In genomic region chr16:8409197-8409596, GRCm38 (mm10) we compare ENCODE assay signal across 9 mouse cellular contexts. TPM values are rescaled to one million over a fixed set of nuclear protein-coding genes. Genes with fewer than 3 reads are reported as not detected.
DNase-seq lines count a peak whose midpoint lies in the region; ATAC-seq and TF ChIP-seq lines count a peak whose summit lies in the region.
"Had no signal": no experiment of that assay in that cellular context is flagged by ENCODE, and none has a peak within 500 bp of the region (broad histone marks: within the 10 kb centered on the region; RNA-seq: fewer than 3 reads in every experiment).

No protein-coding gene starts in this region.

- H3K27ac ChIP-seq in heart, embryonic 16.5 days (ENCODE audit: low read length), result no peak overlapping the region
- H3K27ac ChIP-seq in MEL (ENCODE audit: control insufficient read depth, low read depth, low read length), result no peak overlapping the region
- no peak overlapping the region for H3K27ac ChIP-seq in hindbrain, embryonic 13.5 days
- no peak overlapping the region for H3K27ac ChIP-seq in neural tube, embryonic 11.5 days (ENCODE audit: low read depth, low read length)
- no peak overlapping the region for H3K27ac ChIP-seq in kidney, embryonic 15.5 days

- H3K79me2 ChIP-seq in MEL (ENCODE audit: control insufficient read depth, insufficient read depth, low read length, poor library complexity), result no peaks in the 10 kb centered on the region

- no peak for TF ChIP-seq EP300 in MEL (IDR thresholded peaks at IDR 0.05; ENCODE audit: low read depth in 1 of 2, low read length in 2 of 2)

- WGBS in heart, embryonic 16.5 days, result 17% methylated on average over 10 of the region's 10 CpGs
- 23% methylated on average over 10 of the region's 10 CpGs for WGBS in hindbrain, embryonic 13.5 days
- WGBS in neural tube, embryonic 11.5 days, result 33% methylated on average over 10 of the region's 10 CpGs
- 35% methylated on average over 10 of the region's 10 CpGs for WGBS in kidney, embryonic 15.5 days

- peak; percentile 34 to 70 (median 66) for TF ChIP-seq CTCF in MEL (IDR thresholded peaks at IDR 0.05 in 2 of 3, conservative IDR thresholded peaks at IDR 0.05 in 1 of 3; ENCODE audit: control insufficient read depth in 1 of 3, insufficient read depth in 1 of 3, low read depth in 2 of 3, low read length in 3 of 3, poor library complexity in 1 of 3, severe bottlenecking in 1 of 3)

- H3K36me3 ChIP-seq in heart, embryonic 16.5 days (ENCODE audit: control insufficient read depth, insufficient read depth), result no peaks in the 10 kb centered on the region
- no peaks in the 10 kb centered on the region for H3K36me3 ChIP-seq in MEL (ENCODE audit: control insufficient read depth in 1 of 2, insufficient read depth in 2 of 2, low read length in 2 of 2)
- H3K36me3 ChIP-seq in hindbrain, embryonic 13.5 days, result no peaks in the 10 kb centered on the region
- H3K36me3 ChIP-seq in neural tube, embryonic 11.5 days (ENCODE audit: control insufficient read depth, insufficient read depth, low read length), result no peaks in the 10 kb centered on the region
- no peaks in the 10 kb centered on the region for H3K36me3 ChIP-seq in kidney, embryonic 15.5 days

- no peak overlapping the region for H3K4me3 ChIP-seq in heart, embryonic 16.5 days (ENCODE audit: low read length)
- peak overlapping the region; percentile 9 to 36; a peak in 3 of 4 replicates for H3K4me3 ChIP-seq in MEL (ENCODE audit: control insufficient read depth in 1 of 2, insufficient read depth in 1 of 2, low read depth in 2 of 2, low read length in 2 of 2)
- H3K4me3 ChIP-seq in hindbrain, embryonic 13.5 days, result no peak overlapping the region
- no peak overlapping the region for H3K4me3 ChIP-seq in neural tube, embryonic 11.5 days (ENCODE audit: low read depth, low read length)
- no peak overlapping the region for H3K4me3 ChIP-seq in kidney, embryonic 15.5 days (replicated peaks)
- H3K4me3 ChIP-seq: myocyte had no signal

- H3K9me3 ChIP-seq in heart, embryonic 16.5 days (replicated peaks; ENCODE audit: control insufficient read depth, low read length), result no peaks in the 10 kb centered on the region
- no peaks in the 10 kb centered on the region for H3K9me3 ChIP-seq in MEL (replicated peaks; ENCODE audit: insufficient read depth, low read length)
- H3K9me3 ChIP-seq in hindbrain, embryonic 13.5 days, result no peaks in the 10 kb centered on the region
- H3K9me3 ChIP-seq in neural tube, embryonic 11.5 days (ENCODE audit: control insufficient read depth, low read length), result no peaks in the 10 kb centered on the region
- no peaks in the 10 kb centered on the region for H3K9me3 ChIP-seq in kidney, embryonic 15.5 days (replicated peaks)

- peak; percentile 29 for TF ChIP-seq RAD21 in MEL (IDR thresholded peaks at IDR 0.05; ENCODE audit: low read depth, low read length)

- peak overlapping the region; percentile 44; the same call in 1 of the 2 replicates for H3K4me2 ChIP-seq in heart, embryonic 16.5 days (ENCODE audit: low read depth, low read length)
- peak overlapping the region; percentile 6; the same call in 1 of the 2 replicates for H3K4me2 ChIP-seq in hindbrain, embryonic 13.5 days
- H3K4me2 ChIP-seq in neural tube, embryonic 11.5 days (ENCODE audit: low read depth), result no peak overlapping the region
- no peak overlapping the region for H3K4me2 ChIP-seq in kidney, embryonic 15.5 days

- H3K27me3 ChIP-seq in heart, embryonic 16.5 days (ENCODE audit: control insufficient read depth, insufficient read depth, low read length), result peaks cover 6% of the 10 kb centered on the region
- no peaks in the 10 kb centered on the region; a peak in 1 of 4 replicates for H3K27me3 ChIP-seq in MEL (ENCODE audit: control insufficient read depth in 1 of 2, insufficient read depth in 2 of 2, low read length in 2 of 2)
- H3K27me3 ChIP-seq in hindbrain, embryonic 13.5 days, result peaks cover 40% of the 10 kb centered on the region
- H3K27me3 ChIP-seq in neural tube, embryonic 11.5 days (ENCODE audit: control insufficient read depth, insufficient read depth, low read length), result no peaks in the 10 kb centered on the region; the same call in 1 of the 2 replicates
- H3K27me3 ChIP-seq in kidney, embryonic 15.5 days, result peaks cover 40% of the 10 kb centered on the region

- peak in 1 of 2 experiments; percentile 40; a peak in 1 of 4 replicates for TF ChIP-seq POLR2A in MEL (IDR thresholded peaks at IDR 0.05; ENCODE audit: control insufficient read depth in 1 of 2, insufficient read depth in 1 of 2, low read depth in 1 of 2, low read length in 2 of 2, poor library complexity in 1 of 2)

- DNase-seq in heart, adult 9 months (ENCODE audit: low spot score in 2 of 2), result no peak
- peak; percentile 84 for DNase-seq in MEL (ENCODE audit: low read depth, low spot score)
- DNase-seq in neural tube, embryonic 11.5 days (ENCODE audit: low spot score), result peak; percentile 51
- no peak for DNase-seq in urinary bladder, postnatal 10 days (ENCODE audit: low spot score)

- no peaks in the 10 kb centered on the region for H3K4me1 ChIP-seq in heart, embryonic 16.5 days (ENCODE audit: control insufficient read depth, insufficient read depth, low read length)
- H3K4me1 ChIP-seq in MEL (ENCODE audit: control insufficient read depth in 1 of 2, insufficient read depth in 2 of 2, low read length in 2 of 2), result peaks cover 0 to 7% of the 10 kb centered on the region in 2 experiments; a peak in 2 of 4 replicates
- H3K4me1 ChIP-seq in hindbrain, embryonic 13.5 days (replicated peaks), result 0 out of 2 replicates have a peak, but pooled peaks cover 5% of the 10 kb centered on the region
- H3K4me1 ChIP-seq in neural tube, embryonic 11.5 days (ENCODE audit: control insufficient read depth, insufficient read depth, low read length), result no peaks in the 10 kb centered on the region
- H3K4me1 ChIP-seq in kidney, embryonic 15.5 days, result no peaks in the 10 kb centered on the region

- ATAC-seq in heart, embryonic 16.5 days (replicated peaks; ENCODE audit: extremely low read depth, insufficient read depth, low FRiP score), result no peak
- ATAC-seq in hindbrain, embryonic 13.5 days (ENCODE audit: low FRiP score), result no peak
- ATAC-seq in neural tube, embryonic 11.5 days (ENCODE audit: insufficient read depth, low FRiP score, low TSS enrichment), result peak; percentile 24; the same call in 1 of the 2 replicates
- ATAC-seq in kidney, embryonic 15.5 days (replicated peaks; ENCODE audit: low FRiP score), result no peak
- ATAC-seq in megakaryocyte, adult 5-6 weeks (ENCODE audit: poor library complexity, severe bottlenecking), result no peak

- no peak overlapping the region for H3K9ac ChIP-seq in heart, embryonic 16.5 days (ENCODE audit: low read length)
- peak overlapping the region; percentile 44; the same call in 1 of the 2 replicates for H3K9ac ChIP-seq in MEL (ENCODE audit: control insufficient read depth, low read depth, low read length, poor library complexity, severe bottlenecking)
- H3K9ac ChIP-seq in hindbrain, embryonic 13.5 days, result peak overlapping the region; percentile 19; the same call in 1 of the 2 replicates
- H3K9ac ChIP-seq in neural tube, embryonic 11.5 days (ENCODE audit: low read length), result no peak overlapping the region
- H3K9ac ChIP-seq in kidney, embryonic 15.5 days, result no peak overlapping the region

TF ChIP-seq in MEL, 35 proteins besides CTCF, POLR2A, EP300 and RAD21:
- TF ChIP-seq GATA1 (IDR thresholded peaks at IDR 0.05; ENCODE audit: low read depth, low read length), result peak; percentile 48; the same call in 1 of the 2 replicates
- no peak for TF ChIP-seq NELFE (IDR thresholded peaks at IDR 0.05; ENCODE audit: low read depth, low read length)
- no peak for TF ChIP-seq JUND (IDR thresholded peaks at IDR 0.05; ENCODE audit: low read depth, low read length)
- TF ChIP-seq SMC3 (IDR thresholded peaks at IDR 0.05; ENCODE audit: low read depth, low read length), result peak; percentile 52
- no peak for TF ChIP-seq KAT2A (conservative IDR thresholded peaks at IDR 0.05; ENCODE audit: low read depth, low read length)
- peak; percentile 80 for TF ChIP-seq NRF1 (IDR thresholded peaks at IDR 0.05; ENCODE audit: insufficient read depth, low read depth, low read length, poor library complexity, severe bottlenecking)
- TF ChIP-seq ELF1 (IDR thresholded peaks at IDR 0.05; ENCODE audit: low read depth, low read length), result peak; percentile 82
- peak; percentile 56 for TF ChIP-seq HCFC1 (IDR thresholded peaks at IDR 0.05; ENCODE audit: low read depth, low read length)
- no peak for TF ChIP-seq CHD1 (IDR thresholded peaks at IDR 0.05; ENCODE audit: low read depth, low read length)
- TF ChIP-seq GABPA (IDR thresholded peaks at IDR 0.05; ENCODE audit: low read depth, low read length), result no peak
- TF ChIP-seq E2F4 (IDR thresholded peaks at IDR 0.05; ENCODE audit: borderline replicate concordance, low read depth, low read length), result no peak

RNA-seq across cellular contexts. Expression of gene Tmem114, which starts 15.7 kb away (rescaled TPM):
- polyA plus RNA-seq in heart, embryonic 16.5 days (2015; fragmentation: Nextera tagmentation; extraction: Ambion mirVana), result not detected in 2 replicates
- not detected in 2 replicates for total RNA-seq in MEL (2012; rRNA removed)
- not detected for polyA plus RNA-seq in MEL (2012; ENCODE audit: insufficient read depth in 1 of 2, insufficient read length in 2 of 2, low read depth in 1 of 2, low replicate concordance in 2 of 2, missing spikeins in 1 of 2)
- polyA plus RNA-seq in hindbrain, embryonic 13.5 days (2015; fragmentation: Nextera tagmentation; extraction: Ambion mirVana), result 0.23 and 0.45 TPM in 2 replicates
- 0.23 TPM in 1 of 2 replicates, not detected in the other for polyA plus RNA-seq in neural tube, embryonic 11.5 days (2014; fragmentation: Nextera tagmentation; extraction: Ambion mirVana)
- polyA plus RNA-seq in kidney, embryonic 15.5 days (2015; fragmentation: Nextera tagmentation; extraction: Ambion mirVana), result 0.10 and 0.12 TPM in 2 replicates
- not detected in 2 replicates for total RNA-seq in megakaryocyte, adult 5-6 weeks (2015)
- total RNA-seq in megakaryocyte, adult 5-6 weeks (2017), result not detected in 2 replicates
- polyA plus RNA-seq: myocyte had no signal

Comparison
In these comparisons a context has a peak if more than half of its experiments do, and no peak if none do; other contexts are left out.
1. H3K4me2 ChIP-seq: peak in heart, embryonic 16.5 days (single experiment) and hindbrain, embryonic 13.5 days (single experiment); none in neural tube, embryonic 11.5 days (single experiment) and kidney, embryonic 15.5 days (single experiment).
2. H3K4me3 ChIP-seq: peak in MEL (2 of 2); none in heart, embryonic 16.5 days (single experiment), hindbrain, embryonic 13.5 days (single experiment), neural tube, embryonic 11.5 days (single experiment) and kidney, embryonic 15.5 days (single experiment).
3. H3K9ac ChIP-seq: peak in MEL (single experiment) and hindbrain, embryonic 13.5 days (single experiment); none in heart, embryonic 16.5 days (single experiment), neural tube, embryonic 11.5 days (single experiment) and kidney, embryonic 15.5 days (single experiment).
4. DNase-seq: peak in MEL (single experiment) and neural tube, embryonic 11.5 days (single experiment); none in heart, adult 9 months (0 of 2) and urinary bladder, postnatal 10 days (single experiment).